Mouse (Mus musculus): ENCODE data around the gene Rabif.
"Not testable (repeated sequence)": the region's sequence is repeated elsewhere in the genome, so short reads cannot be mapped to it uniquely, and the experiment has no call there.

Gene Rabif

GRCm38 (mm10) chr1:134512584-134512983 is 18.1 kb downstream of the Rabif start:
- no peak for DNase-seq (ENCODE audit: low spot score in 2 of 2)

GRCm38 (mm10) chr1:134513312-134513860 is 18.9 kb downstream of the Rabif start:
- DNase-seq (ENCODE audit: low spot score in 2 of 2): no peak

- no peak for DNase-seq (ENCODE audit: low spot score in 2 of 2)
Observed at GRCm38 (mm10) chr1:134513876-134514590, 19.6 kb downstream of the Rabif start.

- no peak for DNase-seq (ENCODE audit: low spot score in 2 of 2)
Observed at GRCm38 (mm10) chr1:134515891-134516290, 21.4 kb downstream of the Rabif start.

GRCm38 (mm10) chr1:134516491-134517198 is 22.2 kb downstream of the Rabif start:
- DNase-seq (ENCODE audit: low spot score in 2 of 2): no peak

GRCm38 (mm10) chr1:134517841-134518240 is 23.4 kb downstream of the Rabif start:
- not testable (repeated sequence) for DNase-seq (ENCODE audit: low spot score in 2 of 2)

- peak; percentile 68 to 75 for DNase-seq (ENCODE audit: low spot score in 2 of 2)
Observed at GRCm38 (mm10) chr1:134518677-134519076, 24.2 kb downstream of the Rabif start.

- not testable (repeated sequence) for DNase-seq (ENCODE audit: low spot score in 2 of 2)
Observed at GRCm38 (mm10) chr1:134519201-134519600, 24.8 kb downstream of the Rabif start.

- no peak for DNase-seq (ENCODE audit: low spot score in 2 of 2)
Observed at GRCm38 (mm10) chr1:134520001-134520721, 25.7 kb downstream of the Rabif start.

- no peak for DNase-seq (ENCODE audit: low spot score in 2 of 2)
Observed at GRCm38 (mm10) chr1:134521163-134521562, 26.7 kb downstream of the Rabif start.

GRCm38 (mm10) chr1:134522325-134522724 is 27.9 kb downstream of the Rabif start:
- DNase-seq (ENCODE audit: low spot score in 2 of 2): no peak

GRCm38 (mm10) chr1:134524424-134524823 is 30.0 kb downstream of the Rabif start:
- no peak for DNase-seq (ENCODE audit: low spot score in 2 of 2)

GRCm38 (mm10) chr1:134525015-134525414 is 30.6 kb downstream of the Rabif start:
- DNase-seq (ENCODE audit: low spot score in 2 of 2): no peak

- no peak for DNase-seq (ENCODE audit: low spot score in 2 of 2)
Observed at GRCm38 (mm10) chr1:134526752-134527151, 32.3 kb downstream of the Rabif start.

GRCm38 (mm10) chr1:134530618-134531017 is 36.2 kb downstream of the Rabif start:
- DNase-seq (ENCODE audit: low spot score in 2 of 2): peak; percentile 32 to 34

- not testable (repeated sequence) for DNase-seq (ENCODE audit: low spot score in 2 of 2)
Observed at GRCm38 (mm10) chr1:134533710-134534109, 39.3 kb downstream of the Rabif start.

GRCm38 (mm10) chr1:134535054-134535453 is 40.6 kb downstream of the Rabif start:
- DNase-seq (ENCODE audit: low spot score in 2 of 2): no peak

GRCm38 (mm10) chr1:134535513-134535912 is 41.1 kb downstream of the Rabif start:
- no peak for DNase-seq (ENCODE audit: low spot score in 2 of 2)

- no peak for DNase-seq (ENCODE audit: low spot score in 2 of 2)
Observed at GRCm38 (mm10) chr1:134540610-134541009, 46.2 kb downstream of the Rabif start.

GRCm38 (mm10) chr1:134548231-134548630 is 53.8 kb downstream of the Rabif start:
- no peak for DNase-seq (ENCODE audit: low spot score in 2 of 2)

GRCm38 (mm10) chr1:134549632-134550132 is 55.2 kb downstream of the Rabif start, which contains the start of gene Mgat4e:
Gene Mgat4e, minus strand, starts transcription at chr1:134549682.
- DNase-seq (ENCODE audit: low spot score in 2 of 2): no peak

- DNase-seq (ENCODE audit: low spot score in 2 of 2): no peak
Observed at GRCm38 (mm10) chr1:134551869-134552268, 57.4 kb downstream of the Rabif start.

Measured in right cerebral cortex, postnatal 36 days (tissue).